Mouse (Mus musculus): ENCODE measurements around the gene Chd1.
"Not testable (repeated sequence)": the region's sequence is repeated elsewhere in the genome, so short reads cannot be mapped to it uniquely, and the experiment has no call there.

The Chd1 gene

GRCm38 (mm10) chr17:15723866-15724475 lies 19.2 kb downstream of the Chd1 start:
- in situ Hi-C loops (cut with MboI, MseI): loop anchor here (10.0 to 25.0 kb wide), 3 partner anchors 139 to 762 kb away; partner anchors contain the start of genes 9030025P20Rik (in 1 of the 2), Gm3417 (in 1 of the 2) and Phf10 (in 1 of the 2)

GRCm38 (mm10) chr17:15731706-15732105 lies 26.9 kb downstream of the Chd1 start:
- in situ Hi-C loops (cut with MboI, MseI): no loop called here

GRCm38 (mm10) chr17:15737346-15737917 lies 32.7 kb downstream of the Chd1 start:
- in situ Hi-C loops (cut with MboI, MseI): loop anchor here in 1 of 2 experiments (5.0 kb wide), 1 partner anchor 220 kb away; no protein-coding TSS in a partner anchor

- in situ Hi-C loops (cut with MboI, MseI): no loop called here
Observed at GRCm38 (mm10) chr17:15741836-15742235, 37.1 kb downstream of the Chd1 start.

GRCm38 (mm10) chr17:15742953-15743352 lies 38.2 kb downstream of the Chd1 start:
- in situ Hi-C loops (cut with MboI, MseI): no loop called here

GRCm38 (mm10) chr17:15743379-15743778 lies 38.6 kb downstream of the Chd1 start:
- in situ Hi-C loops (cut with MboI, MseI): no loop called here

GRCm38 (mm10) chr17:15746696-15747095 lies 41.9 kb downstream of the Chd1 start:
- in situ Hi-C loops (cut with MboI, MseI): no loop called here

GRCm38 (mm10) chr17:15748022-15748421 lies 43.3 kb downstream of the Chd1 start:
- in situ Hi-C loops (cut with MboI, MseI): no loop called here

GRCm38 (mm10) chr17:15751264-15751663 lies 46.5 kb downstream of the Chd1 start:
- in situ Hi-C loops (cut with MboI, MseI): not testable (repeated sequence)

- in situ Hi-C loops (cut with MboI, MseI): no loop called here
Observed at GRCm38 (mm10) chr17:15761191-15761590, 56.4 kb downstream of the Chd1 start.

- in situ Hi-C loops (cut with MboI, MseI): no loop called here
Observed at GRCm38 (mm10) chr17:15769081-15769724, 64.4 kb downstream of the Chd1 start.

GRCm38 (mm10) chr17:15773956-15774355 lies 69.2 kb downstream of the Chd1 start:
- in situ Hi-C loops (cut with MboI, MseI): no loop called here

GRCm38 (mm10) chr17:15774565-15775215 lies 69.9 kb downstream of the Chd1 start:
- in situ Hi-C loops (cut with MboI, MseI): no loop called here

- in situ Hi-C loops (cut with MboI, MseI): no loop called here
Observed at GRCm38 (mm10) chr17:15776349-15776748, 71.6 kb downstream of the Chd1 start.

GRCm38 (mm10) chr17:15777979-15778378 lies 73.2 kb downstream of the Chd1 start:
- in situ Hi-C loops (cut with MboI, MseI): no loop called here

GRCm38 (mm10) chr17:15787036-15787435 lies 82.3 kb downstream of the Chd1 start:
- in situ Hi-C loops (cut with MboI, MseI): no loop called here

GRCm38 (mm10) chr17:15790716-15791115 lies 85.9 kb downstream of the Chd1 start:
- in situ Hi-C loops (cut with MboI, MseI): loop anchor here in 1 of 2 experiments (10.0 kb wide), 1 partner anchor 1104 kb away; no protein-coding TSS in a partner anchor

GRCm38 (mm10) chr17:15799195-15799793 lies 94.5 kb downstream of the Chd1 start:
- in situ Hi-C loops (cut with MboI, MseI): loop anchor here in 1 of 2 experiments (10.0 kb wide), 1 partner anchor 1096 kb away; no protein-coding TSS in a partner anchor

GRCm38 (mm10) chr17:15804008-15804812 lies 99.4 kb downstream of the Chd1 start:
- in situ Hi-C loops (cut with MboI, MseI): loop anchor here in 1 of 2 experiments (5.0 to 10.0 kb wide), 2 partner anchors 171 to 1088 kb away; no protein-coding TSS in a partner anchor

- in situ Hi-C loops (cut with MboI, MseI): loop anchor here in 1 of 2 experiments (10.0 kb wide), 1 partner anchor 167 kb away; no protein-coding TSS in a partner anchor
Observed at GRCm38 (mm10) chr17:15807295-15807984, 102.7 kb downstream of the Chd1 start.

Measured in T-helper 17 cell (primary cell).